28 mouse cellular contexts compared by ENCODE assay signal in the genomic region with DNA sequence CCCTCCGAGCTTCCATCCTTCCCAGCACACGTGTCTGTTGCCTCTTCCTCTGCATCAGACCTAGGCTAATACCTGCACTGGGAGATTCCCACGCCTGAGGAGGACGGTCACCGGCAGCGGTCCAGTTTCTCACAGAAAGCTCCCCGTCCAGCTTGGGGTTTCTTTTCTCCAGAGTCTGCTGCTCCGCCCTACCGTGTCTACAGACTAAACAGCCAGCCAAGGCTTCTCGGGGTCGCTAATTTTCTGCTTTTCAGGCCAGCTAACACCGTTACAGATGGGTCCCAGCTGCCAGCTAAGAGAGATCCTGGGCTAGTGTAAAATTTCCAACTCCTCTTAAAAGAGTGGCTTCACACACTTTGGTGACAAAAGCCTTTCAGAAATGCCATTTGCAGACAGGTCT. TPM values are rescaled to one million over a fixed set of nuclear protein-coding genes. Genes with fewer than 3 reads are reported as not detected.
DNase-seq lines count a peak whose midpoint lies in the region; ATAC-seq and TF ChIP-seq lines count a peak whose summit lies in the region.
"Had no signal": no experiment of that assay in that cellular context is flagged by ENCODE, and none has a peak within 500 bp of the region (broad histone marks: within the 10 kb centered on the region; RNA-seq: fewer than 3 reads in every experiment).

No protein-coding gene starts in this region.

- H3ac ChIP-seq in C2C12 (ENCODE audit: control insufficient read depth, insufficient read length, low read depth), result peak overlapping the region; percentile 81

- H3K79me2 ChIP-seq in C2C12 (ENCODE audit: control insufficient read depth, insufficient read depth), result peaks cover 56% of the 10 kb centered on the region

- no peak for TF ChIP-seq CTCF in C2C12 (IDR thresholded peaks at IDR 0.05; ENCODE audit: control insufficient read depth, insufficient read depth, insufficient read length)
- no peak for TF ChIP-seq CTCF in layer of hippocampus, adult 2 months (conservative IDR thresholded peaks at IDR 0.05)

- WGBS in forebrain, embryonic 11.5 days, result 79% methylated on average over 12 of the region's 12 CpGs
- 74% methylated on average over 12 of the region's 12 CpGs for WGBS in forebrain, embryonic 10.5 days
- 42% methylated on average over 12 of the region's 12 CpGs for WGBS in embryonic facial prominence, embryonic 15.5 days

- H3K4me3 ChIP-seq in forebrain, embryonic 11.5 days (ENCODE audit: low read depth, low read length), result no peak overlapping the region
- no peak overlapping the region for H3K4me3 ChIP-seq in forebrain, embryonic 10.5 days
- peak overlapping the region; percentile 43 for H3K4me3 ChIP-seq in C2C12 (ENCODE audit: insufficient read depth, poor library complexity, severe bottlenecking)
- H3K4me3 ChIP-seq in embryonic facial prominence, embryonic 15.5 days (replicated peaks), result 0 out of 2 replicates have a peak overlapping the region, but pooled peaks have one; percentile 0
- no peak overlapping the region for H3K4me3 ChIP-seq in layer of hippocampus, adult 2 months
- H3K4me3 ChIP-seq: embryonic facial prominence, embryonic 13.5 days; hindbrain, embryonic 10.5 days; liver, embryonic 12.5 days; lung, embryonic 15.5 days had no signal

- H3K36me3 ChIP-seq in forebrain, embryonic 11.5 days (ENCODE audit: control insufficient read depth, insufficient read depth, low read length), result no peaks in the 10 kb centered on the region
- H3K36me3 ChIP-seq in forebrain, embryonic 10.5 days (replicated peaks), result no peaks in the 10 kb centered on the region
- H3K36me3 ChIP-seq in C2C12 (ENCODE audit: control insufficient read depth, insufficient read depth), result peaks cover 3% of the 10 kb centered on the region
- no peaks in the 10 kb centered on the region for H3K36me3 ChIP-seq in embryonic facial prominence, embryonic 15.5 days
- H3K36me3 ChIP-seq: embryonic facial prominence, embryonic 13.5 days; hindbrain, embryonic 10.5 days; liver, embryonic 12.5 days; lung, embryonic 15.5 days had no signal

- no peaks in the 10 kb centered on the region for H3K27me3 ChIP-seq in forebrain, embryonic 11.5 days (ENCODE audit: control insufficient read depth, insufficient read depth, low read length)
- H3K27me3 ChIP-seq in forebrain, embryonic 10.5 days (ENCODE audit: poor library complexity, severe bottlenecking), result peaks cover 7% of the 10 kb centered on the region; the same call in 1 of the 2 replicates
- H3K27me3 ChIP-seq in C2C12 (ENCODE audit: control insufficient read depth, insufficient read depth, insufficient read length), result no peaks in the 10 kb centered on the region
- H3K27me3 ChIP-seq in embryonic facial prominence, embryonic 15.5 days, result peaks cover 11% of the 10 kb centered on the region
- H3K27me3 ChIP-seq: CH12.LX; liver, embryonic 12.5 days; lung, embryonic 15.5 days had no signal

- no peak for ATAC-seq in forebrain, embryonic 11.5 days (replicated peaks; ENCODE audit: low FRiP score)
- no peak for ATAC-seq in embryonic facial prominence, embryonic 15.5 days (ENCODE audit: insufficient number of reproducible peaks, low FRiP score, low TSS enrichment, low read depth)
- ATAC-seq: hindbrain, postnatal 0 days; liver, embryonic 12.5 days had no signal

- no peak overlapping the region for H3K4me2 ChIP-seq in forebrain, embryonic 11.5 days (ENCODE audit: low read depth, low read length, severe bottlenecking)
- H3K4me2 ChIP-seq in embryonic facial prominence, embryonic 15.5 days (replicated peaks), result no peak overlapping the region; the same call in 1 of the 2 replicates
- H3K4me2 ChIP-seq: embryonic facial prominence, embryonic 13.5 days; liver, embryonic 12.5 days; lung, embryonic 15.5 days had no signal

- peaks cover 2% of the 10 kb centered on the region; the same call in 1 of the 2 replicates for H3K4me1 ChIP-seq in forebrain, embryonic 11.5 days (replicated peaks; ENCODE audit: control insufficient read depth, insufficient read depth, low read length)
- H3K4me1 ChIP-seq in forebrain, embryonic 10.5 days, result peaks cover 27% of the 10 kb centered on the region
- H3K4me1 ChIP-seq in embryonic facial prominence, embryonic 15.5 days, result 0 out of 2 replicates have a peak, but pooled peaks cover 5% of the 10 kb centered on the region
- H3K4me1 ChIP-seq: liver, embryonic 12.5 days; lung, embryonic 15.5 days had no signal

- H3K27ac ChIP-seq in forebrain, embryonic 11.5 days (ENCODE audit: low read depth, low read length), result no peak overlapping the region
- no peak overlapping the region for H3K27ac ChIP-seq in forebrain, embryonic 10.5 days
- H3K27ac ChIP-seq in embryonic facial prominence, embryonic 15.5 days (replicated peaks), result no peak overlapping the region
- H3K27ac ChIP-seq in layer of hippocampus, adult 2 months, result no peak overlapping the region
- H3K27ac ChIP-seq: embryonic facial prominence, embryonic 13.5 days; hindbrain, embryonic 10.5 days; hindbrain, postnatal 0 days; liver, embryonic 12.5 days; lung, embryonic 15.5 days had no signal

- DNase-seq in forebrain, embryonic 11.5 days (ENCODE audit: low spot score), result peak; percentile 47
- DNase-seq in forebrain, embryonic 10.5 days (ENCODE audit: extremely low spot score, low spot score), result no peak
- peak; percentile 9 for DNase-seq in kidney, postnatal 10 days
- DNase-seq in kidney, postnatal 14 days, result no peak
- DNase-seq in right cerebral cortex, postnatal 10 days (ENCODE audit: low spot score in 2 of 2), result no peak
- DNase-seq in layer of hippocampus, adult 2 months (ENCODE audit: low spot score in 2 of 2), result no peak
- DNase-seq: adrenal gland, postnatal 14 days; cerebellum, adult 11-12 months; cerebellum, postnatal 25 days; kidney, adult 11 months; layer of hippocampus, postnatal 36 days; midbrain, embryonic 14.5 days; right cerebral cortex, postnatal 14 days; spleen, adult 18-20 months had no signal

- peaks cover 18% of the 10 kb centered on the region for H3K79me3 ChIP-seq in C2C12 (ENCODE audit: low read depth)

- no peaks in the 10 kb centered on the region for H3K9me3 ChIP-seq in forebrain, embryonic 11.5 days (ENCODE audit: control insufficient read depth, low read length)
- no peaks in the 10 kb centered on the region for H3K9me3 ChIP-seq in forebrain, embryonic 10.5 days
- H3K9me3 ChIP-seq in embryonic facial prominence, embryonic 15.5 days (replicated peaks), result no peaks in the 10 kb centered on the region
- H3K9me3 ChIP-seq: embryonic facial prominence, embryonic 13.5 days; hindbrain, embryonic 10.5 days; liver, embryonic 12.5 days; lung, embryonic 15.5 days had no signal

- H3K9ac ChIP-seq in forebrain, embryonic 11.5 days (ENCODE audit: low read length), result no peak overlapping the region
- no peak overlapping the region for H3K9ac ChIP-seq in embryonic facial prominence, embryonic 15.5 days
- H3K9ac ChIP-seq: embryonic facial prominence, embryonic 13.5 days; liver, embryonic 12.5 days; lung, embryonic 15.5 days had no signal

TF ChIP-seq in C2C12, 6 proteins besides CTCF, POLR2A, EP300 and RAD21:
- TF ChIP-seq CEBPB (IDR thresholded peaks at IDR 0.05; ENCODE audit: low read depth) (no peak), MYOG (IDR thresholded peaks at IDR 0.05; ENCODE audit: control insufficient read depth, extremely low read depth, insufficient read length) (no peak), USF1 (IDR thresholded peaks at IDR 0.05; ENCODE audit: low read depth) (no peak), FOSL1 (IDR thresholded peaks at IDR 0.05; ENCODE audit: insufficient read depth, low read length, poor library complexity, severe bottlenecking) (no peak), MAX (IDR thresholded peaks at IDR 0.05) (no peak), MYOD1 (IDR thresholded peaks at IDR 0.05; ENCODE audit: control insufficient read depth, insufficient read length, low read depth) (no peak)

RNA-seq across cellular contexts. Expression of a gene that starts 0.8 kb away (rescaled TPM):
- not detected in 2 replicates for polyA plus RNA-seq in forebrain, embryonic 11.5 days (2014; fragmentation: Nextera tagmentation; extraction: Ambion mirVana)
- polyA plus RNA-seq in forebrain, embryonic 10.5 days (2016; fragmentation: Nextera tagmentation; extraction: Ambion mirVana), result 0.43 and 0.47 TPM in 2 replicates
- polyA plus RNA-seq in C2C12 (2012; fragmentation: generic; extraction: Trizol), result 10.7 TPM
- 17.9 and 20.4 TPM in 2 replicates for polyA plus RNA-seq in embryonic facial prominence, embryonic 15.5 days (2015; fragmentation: Nextera tagmentation; extraction: Ambion mirVana)
- total RNA-seq in layer of hippocampus, adult 2 months (2021), result not detected
- total RNA-seq: adrenal gland, postnatal 14 days; CH12.LX; hindbrain, postnatal 0 days; layer of hippocampus, adult 18-20 months; layer of hippocampus, postnatal 36 days; left cerebral cortex, postnatal 25 days; megakaryocyte, adult 5-6 weeks; MEL had no signal
- polyA plus RNA-seq: hindbrain, postnatal 0 days; midbrain, embryonic 14.5 days had no signal

RNA-seq across cellular contexts. Expression of a gene that starts 7.8 kb away (rescaled TPM):
- polyA plus RNA-seq in forebrain, embryonic 11.5 days (2014; fragmentation: Nextera tagmentation; extraction: Ambion mirVana), result not detected in 2 replicates
- polyA plus RNA-seq in forebrain, embryonic 10.5 days (2016; fragmentation: Nextera tagmentation; extraction: Ambion mirVana), result not detected in 2 replicates
- 0.14 TPM for polyA plus RNA-seq in C2C12 (2012; fragmentation: generic; extraction: Trizol)
- 8.8 and 11.6 TPM in 2 replicates for polyA plus RNA-seq in embryonic facial prominence, embryonic 15.5 days (2015; fragmentation: Nextera tagmentation; extraction: Ambion mirVana)
- total RNA-seq in layer of hippocampus, adult 2 months (2021), result not detected
- total RNA-seq: adrenal gland, postnatal 14 days; CH12.LX; hindbrain, postnatal 0 days; layer of hippocampus, adult 18-20 months; layer of hippocampus, postnatal 36 days; left cerebral cortex, postnatal 25 days; megakaryocyte, adult 5-6 weeks; MEL had no signal
- polyA plus RNA-seq: hindbrain, postnatal 0 days; liver, embryonic 12.5 days; midbrain, embryonic 14.5 days; neural tube, embryonic 14.5 days; urinary bladder, adult 2 months had no signal

Comparison
In these comparisons a context has a peak if more than half of its experiments do, and no peak if none do; other contexts are left out.
1. DNase-seq: peak in forebrain, embryonic 11.5 days (single experiment) and kidney, postnatal 10 days (single experiment); none in forebrain, embryonic 10.5 days (single experiment), kidney, postnatal 14 days (single experiment), right cerebral cortex, postnatal 10 days (0 of 2) and layer of hippocampus, adult 2 months (0 of 2).
2. H3K4me3 ChIP-seq: peak in C2C12 (single experiment) and embryonic facial prominence, embryonic 15.5 days (single experiment); none in forebrain, embryonic 11.5 days (single experiment), forebrain, embryonic 10.5 days (single experiment) and layer of hippocampus, adult 2 months (single experiment).